Mouse (Mus musculus) lung, postnatal 0 days (tissue): ENCODE data around the gene Btd.

Experiments used
- CTCF ChIP-seq: IDR thresholded peaks from 2 replicates; pipeline ENCODE4 v1.5.1; 2016; ENCODE audit warnings: antibody characterized with exemption, mild to moderate bottlenecking
- EP300 ChIP-seq: IDR thresholded peaks from 2 replicates; pipeline ENCODE4 v1.6.1; 2016; ENCODE audit warnings: antibody characterized with exemption, mild to moderate bottlenecking, control low read depth

DNA sequence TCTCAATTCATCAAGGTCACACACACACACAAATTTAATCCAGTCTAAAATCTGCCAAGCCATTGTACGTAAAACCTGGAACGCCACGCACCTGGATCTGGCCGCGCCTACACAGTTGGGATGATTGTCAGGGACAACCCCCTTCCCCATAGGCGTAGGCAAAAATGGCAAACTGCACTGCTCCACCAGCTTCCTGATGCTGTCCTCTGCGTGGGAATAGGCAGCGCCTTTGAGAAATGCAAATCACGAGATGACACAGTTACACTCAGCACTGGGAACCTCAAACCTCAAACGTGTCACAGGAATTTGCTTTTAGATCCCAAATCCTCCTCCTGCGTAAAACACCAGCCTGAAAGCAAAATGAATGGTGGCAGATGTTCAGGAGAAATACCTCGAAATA is 18.1 kb upstream of the Btd start:
- TF ChIP-seq CTCF (no peak), EP300 (no peak)
